Mouse (Mus musculus) hindbrain, embryonic 12.5 days (tissue): ENCODE measurements around the gene Gm38392. TPM values are rescaled to one million over a fixed set of nuclear protein-coding genes. Genes with fewer than 3 reads are reported as not detected.
A peak's percentile ranks its signal among the peaks of the same experiment; 100 is the strongest.

ENCODE experiments used
- ATAC-seq: fragments of 200-750 bp; cut with Nextera tagmentation; 2 replicates; pipeline ENCODE4 v1.8.0; 2017; ENCODE audit warnings: moderate TSS enrichment; ENCODE audit not compliant: low FRiP score
- H3K27ac ChIP-seq: fragments of 300-500 bp; sonication (generic); 2 replicates; pipeline ENCODE4 v1.5.1; 2016; ENCODE audit warnings: mild to moderate bottlenecking
- H3K27me3 ChIP-seq: fragments of 300-500 bp; sonication (generic); 2 replicates; pipeline ENCODE4 v1.6.1; 2016; ENCODE audit warnings: mild to moderate bottlenecking
- H3K36me3 ChIP-seq: fragments of 300-500 bp; sonication (generic); 2 replicates; pipeline ENCODE4 v1.6.1; 2016; ENCODE audit warnings: mild to moderate bottlenecking
- H3K4me1 ChIP-seq: fragments of 300-500 bp; sonication (generic); 2 replicates; pipeline ENCODE4 v1.6.1; 2016
- H3K4me2 ChIP-seq: fragments of 300-500 bp; sonication (generic); replicated peaks from 2 replicates; pipeline ENCODE4 v1.6.1; 2016; ENCODE audit warnings: mild to moderate bottlenecking
- H3K4me3 ChIP-seq: fragments of 300-500 bp; sonication (generic); 2 replicates; pipeline ENCODE4 v1.5.1; 2016; ENCODE audit warnings: mild to moderate bottlenecking
- H3K9ac ChIP-seq: fragments of 300-500 bp; sonication (generic); 2 replicates; pipeline ENCODE4 v1.6.1; 2016; ENCODE audit warnings: mild to moderate bottlenecking, moderate library complexity
- H3K9me3 ChIP-seq: fragments of 300-500 bp; sonication (generic); replicated peaks from 2 replicates; pipeline ENCODE4 v1.6.1; 2016; ENCODE audit warnings: mild to moderate bottlenecking
- WGBS: fragments of 180-500 bp; shearing (Covaris S2); methylation state at CpG from one replicate; pipeline ENCODE4 v1.1.7; 2016; 5-methylcytosine and 5-hydroxymethylcytosine counted together
- microRNA-seq: library from miRNA; unstranded; fragments of <30 nt; microRNA quantifications from one replicate; pipeline ENCODE4, GENCODE M21; 2017
- polyA plus RNA-seq: library from polyadenylated mRNA; unstranded; fragments of >200 nt; fragmentation: Nextera tagmentation; extraction: Ambion mirVana; gene quantifications from 2 replicates; pipeline ENCODE4 v1.2.1, GENCODE M21; 2016

The Gm38392 gene
- polyA plus RNA-seq, 1 experiment from 2014 or later, result not detected

DNA sequence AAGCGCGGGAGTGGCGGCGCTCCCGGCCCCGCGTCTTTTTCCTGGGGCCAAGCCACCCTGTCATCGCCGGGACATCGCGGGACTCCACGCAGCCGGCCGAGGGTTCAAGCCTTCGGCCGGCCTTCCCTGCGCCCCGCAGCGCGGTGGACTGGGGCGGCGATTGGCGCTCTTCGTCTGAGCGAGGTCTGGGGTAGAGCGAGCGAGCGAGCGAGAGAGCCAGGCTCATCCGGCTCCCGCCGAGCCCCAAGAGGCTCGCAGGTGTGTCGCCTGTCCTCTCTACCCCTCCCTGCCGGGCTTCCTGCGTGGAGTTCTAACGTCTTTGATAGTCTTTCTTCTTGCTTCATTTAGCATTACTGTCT lies 86.1 kb downstream of the Gm38392 start:
- Histone ChIP-seq H3K9ac (peak overlapping the region; percentile 89), H3K9me3 (no peaks in the 10 kb centered on the region), H3K36me3 (no peaks in the 10 kb centered on the region), H3K4me2 (peak overlapping the region; percentile 78), H3K4me1 (peaks cover 65% of the 10 kb centered on the region), H3K27me3 (peaks cover 81% of the 10 kb centered on the region), H3K4me3 (peak overlapping the region; percentile 50), H3K27ac (peak overlapping the region; percentile 82)
- WGBS, result 1% methylated on average over 35 of the region's 37 CpGs
- no peak for ATAC-seq

- WGBS, result under 1% methylated on average over 61 of the region's 61 CpGs
- ATAC-seq, result no peak
- peak overlapping the region; percentile 82 for H3K27ac ChIP-seq
- peak overlapping the region; percentile 78 for H3K4me2 ChIP-seq
- H3K36me3 ChIP-seq, result no peaks in the 10 kb centered on the region
- H3K9ac ChIP-seq, result peak overlapping the region; percentile 89
- peak overlapping the region; percentile 50 for H3K4me3 ChIP-seq
- H3K27me3 ChIP-seq, result peaks cover 81% of the 10 kb centered on the region
- H3K9me3 ChIP-seq, result no peaks in the 10 kb centered on the region
- H3K4me1 ChIP-seq, result peaks cover 62% of the 10 kb centered on the region
Observed at GRCm38 (mm10) chr3:88200161-88200971, 86.6 kb downstream of the Gm38392 start.

DNA sequence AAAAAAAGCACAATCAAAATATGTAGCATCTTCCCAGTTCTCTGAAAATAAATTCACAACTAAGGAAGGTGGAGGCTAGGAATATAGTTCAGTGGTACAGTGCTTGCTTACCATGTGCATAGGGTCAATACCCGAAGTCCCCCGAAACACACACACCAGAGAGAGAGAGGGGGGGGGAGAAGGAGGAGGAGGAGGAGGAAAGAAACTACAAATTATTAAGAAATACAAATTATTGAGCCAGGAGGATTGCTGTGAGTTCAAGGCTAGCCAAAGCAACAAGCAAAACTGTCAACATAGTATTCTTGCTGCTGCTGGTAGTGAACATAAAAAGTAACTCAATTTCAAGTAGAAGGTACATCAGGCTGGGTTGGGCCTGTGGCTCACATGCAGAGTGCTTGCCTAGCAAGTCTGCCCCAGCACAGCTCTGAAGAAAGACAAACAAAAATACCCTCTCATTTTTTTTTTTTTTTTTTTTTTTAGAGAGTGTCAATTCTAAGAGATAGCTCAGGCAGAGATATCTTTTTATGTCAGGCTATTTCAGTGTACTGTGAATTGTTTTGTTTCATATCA lies 87.4 kb downstream of the Gm38392 start:
- WGBS, result 36% methylated on average over 2 of the region's 2 CpGs
- Histone ChIP-seq H3K9ac (no peak overlapping the region), H3K4me3 (peak overlapping the region; percentile 50; the same call in 1 of the 2 replicates), H3K36me3 (no peaks in the 10 kb centered on the region), H3K4me1 (peaks cover 56% of the 10 kb centered on the region), H3K4me2 (peak overlapping the region; percentile 78), H3K27me3 (peaks cover 75% of the 10 kb centered on the region), H3K27ac (peak overlapping the region; percentile 82; the same call in 1 of the 2 replicates), H3K9me3 (no peaks in the 10 kb centered on the region)
- no peak for ATAC-seq

DNA sequence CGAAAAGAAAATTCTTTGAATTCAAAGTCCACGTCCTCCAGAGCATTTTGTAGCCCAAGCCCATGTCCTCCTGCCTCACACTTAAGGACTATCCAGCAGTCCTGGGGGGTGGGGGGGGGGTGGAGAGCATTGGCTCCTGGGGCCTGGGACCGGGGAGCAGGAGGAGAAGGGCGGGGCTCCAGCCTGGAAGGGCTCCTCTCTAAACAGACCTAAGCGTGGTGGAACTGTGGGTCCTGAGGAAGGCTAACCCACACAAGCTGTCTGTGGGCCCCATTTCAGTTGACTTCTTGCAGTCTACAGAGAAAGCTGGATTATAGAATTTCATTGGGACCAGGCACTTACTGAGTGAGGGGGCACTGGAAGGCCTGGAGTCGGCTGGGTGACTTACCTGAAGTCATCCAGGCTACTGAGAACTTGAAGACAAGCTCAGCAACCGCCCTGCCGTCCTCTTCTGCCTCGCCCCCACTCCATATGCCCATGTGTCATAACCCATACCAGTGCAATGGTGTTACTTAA lies 88.4 kb downstream of the Gm38392 start:
- Histone ChIP-seq H3K4me2 (peak overlapping the region; percentile 38), H3K36me3 (no peaks in the 10 kb centered on the region), H3K27me3 (peaks cover 68% of the 10 kb centered on the region), H3K9ac (peak overlapping the region; percentile 32; the same call in 1 of the 2 replicates), H3K4me3 (no peak overlapping the region), H3K9me3 (no peaks in the 10 kb centered on the region), H3K4me1 (peaks cover 45% of the 10 kb centered on the region), H3K27ac (peak overlapping the region; percentile 76)
- WGBS, result 3% methylated on average over 9 of the region's 9 CpGs
- no peak for ATAC-seq

GRCm38 (mm10) chr3:88197741-88198504 lies 89.1 kb downstream of the Gm38392 start:
- Histone ChIP-seq H3K9ac (peak overlapping the region; percentile 32; the same call in 1 of the 2 replicates), H3K27ac (peak overlapping the region; percentile 76), H3K4me3 (no peak overlapping the region), H3K9me3 (no peaks in the 10 kb centered on the region), H3K4me1 (peaks cover 40% of the 10 kb centered on the region), H3K36me3 (no peaks in the 10 kb centered on the region), H3K4me2 (peak overlapping the region; percentile 38), H3K27me3 (peaks cover 68% of the 10 kb centered on the region)
- 4% methylated on average over 10 of the region's 10 CpGs for WGBS
- peak; percentile 21; the same call in 1 of the 2 replicates for ATAC-seq

Small RNA genes within 50 kb of the gene (microRNA-seq; reads per million reads assigned to microRNA genes)
- gene Gm25641, result not detected
- gene Mir3093, result 27.4 reads per million, percentile 31 among the genes with 10 or more reads in this experiment
- gene Mir9-1, result not detected

Other genes starting within 250 kb of the Gm38392 start
- gene Gpatch4, start 244.1 kb downstream of the Gm38392 start, polyA plus RNA-seq, result 28.0 and 28.3 TPM in 2 replicates
- 135 and 137 TPM in 2 replicates for gene Naxe, start 228.7 kb downstream of the Gm38392 start, polyA plus RNA-seq
- gene Ttc24, start 208.9 kb downstream of the Gm38392 start, polyA plus RNA-seq, result 0.36 TPM in 1 of 2 replicates, not detected in the other
- 14.7 and 14.9 TPM in 2 replicates for gene Iqgap3, start 205.2 kb downstream of the Gm38392 start, polyA plus RNA-seq
- 17.7 and 20.7 TPM in 2 replicates for gene Mef2d, start 144.8 kb downstream of the Gm38392 start, polyA plus RNA-seq
- gene Rhbg, start 32.5 kb downstream of the Gm38392 start, polyA plus RNA-seq, result 0.23 and 0.25 TPM in 2 replicates
- 10.1 and 11.2 TPM in 2 replicates for gene Tsacc, start 9.8 kb upstream of the Gm38392 start, polyA plus RNA-seq
- gene Cct3, start 9.9 kb upstream of the Gm38392 start, polyA plus RNA-seq, result 523 and 555 TPM in 2 replicates
- gene Glmp, start 37.8 kb upstream of the Gm38392 start, polyA plus RNA-seq, result 142 and 145 TPM in 2 replicates
- gene Tmem79, start 48.9 kb upstream of the Gm38392 start, polyA plus RNA-seq, result 1.7 and 2.1 TPM in 2 replicates
- 83.3 and 83.8 TPM in 2 replicates for gene Smg5, start 49.0 kb upstream of the Gm38392 start, polyA plus RNA-seq
- gene Paqr6, start 77.4 kb upstream of the Gm38392 start, polyA plus RNA-seq, result 2.2 and 2.8 TPM in 2 replicates
- gene Bglap3, start 85.5 kb upstream of the Gm38392 start, polyA plus RNA-seq, result not detected in 2 replicates
- not detected in 2 replicates for gene Bglap2, start 91.5 kb upstream of the Gm38392 start, polyA plus RNA-seq
- gene Bglap, start 97.3 kb upstream of the Gm38392 start, polyA plus RNA-seq, result not detected in 2 replicates
- 73.3 and 82.3 TPM in 2 replicates for gene Pmf1, start 123.1 kb upstream of the Gm38392 start, polyA plus RNA-seq
- gene Slc25a44, start 137.9 kb upstream of the Gm38392 start, polyA plus RNA-seq, result 24.9 and 25.9 TPM in 2 replicates
- 17.1 and 18.4 TPM in 2 replicates for gene Sema4a, start 174.0 kb upstream of the Gm38392 start, polyA plus RNA-seq
- 48.9 and 61.6 TPM in 2 replicates for gene Lmna, start 222.7 kb upstream of the Gm38392 start, polyA plus RNA-seq
- gene Mex3a, start 245.2 kb upstream of the Gm38392 start, polyA plus RNA-seq, result 44.2 and 44.5 TPM in 2 replicates